Mouse (Mus musculus): ENCODE measurements around the gene Lmntd1. TPM values are rescaled to one million over a fixed set of nuclear protein-coding genes. Genes with fewer than 3 reads are reported as not detected.

Gene Lmntd1
- polyA plus RNA-seq, 1 experiment from 2014 or later = 0.19 TPM

DNA sequence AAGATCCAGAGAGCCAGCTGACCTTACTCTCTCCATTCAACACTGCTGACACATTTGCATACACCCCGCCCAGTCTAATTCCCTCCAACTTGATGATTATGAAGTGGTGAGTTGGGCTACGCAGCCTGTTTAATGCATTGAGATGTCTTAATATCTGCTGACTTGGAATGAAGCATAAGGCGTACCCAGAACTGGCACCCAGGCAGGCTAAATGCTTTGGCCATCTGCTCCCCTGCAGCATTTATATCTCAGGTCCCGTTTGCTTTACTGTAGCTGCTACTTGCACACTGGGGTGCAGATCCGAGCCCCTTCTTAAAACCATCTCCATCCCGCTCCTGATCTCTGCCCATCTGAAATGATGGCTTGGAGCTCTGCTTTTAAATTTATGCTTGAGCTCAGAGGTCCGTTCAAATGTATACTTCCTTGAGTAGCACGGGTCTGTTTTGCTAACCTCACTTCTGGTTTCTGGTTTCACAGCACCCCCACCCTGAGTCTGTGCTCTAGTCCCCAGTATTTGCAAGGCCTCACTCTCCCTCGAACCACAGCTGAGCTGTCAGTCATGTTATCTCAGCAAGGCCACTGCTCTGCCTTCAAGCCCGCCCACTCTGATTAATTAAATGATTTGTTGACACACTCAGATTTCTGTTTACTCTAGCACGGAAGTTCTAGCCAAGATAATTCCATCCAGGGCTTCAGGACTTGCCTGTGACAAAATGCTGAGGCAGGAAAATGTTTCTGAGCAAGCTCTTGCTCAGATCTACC lies 15.1 kb downstream of the Lmntd1 start:
- Histone ChIP-seq H3K27ac (ENCODE audit: low read length) (peak overlapping the region; percentile 34; the same call in 1 of the 2 replicates), H3K9ac (replicated peaks; ENCODE audit: low read depth, low read length) (no peak overlapping the region), H3K27me3 (ENCODE audit: control insufficient read depth, insufficient read depth, low read length) (no peaks in the 10 kb centered on the region), H3K9me3 (ENCODE audit: control insufficient read depth, low read depth, low read length) (no peaks in the 10 kb centered on the region), H3K4me2 (replicated peaks; ENCODE audit: low read depth, low read length) (no peak overlapping the region), H3K4me3 (ENCODE audit: low read depth, low read length) (no peak overlapping the region), H3K4me1 (ENCODE audit: control insufficient read depth, insufficient read depth, low read length) (peaks cover 11% of the 10 kb centered on the region; the same call in 1 of the 2 replicates), H3K36me3 (ENCODE audit: control insufficient read depth, insufficient read depth, low read length) (no peaks in the 10 kb centered on the region)
- ATAC-seq (ENCODE audit: insufficient number of reproducible peaks, insufficient read depth, low FRiP score, low read depth) = peak; percentile 84
- WGBS = 41% methylated on average over 11 of the region's 11 CpGs

GRCm38 (mm10) chr6:145595905-145596304 lies 18.2 kb downstream of the Lmntd1 start:
- H3K4me3 ChIP-seq (ENCODE audit: low read depth, low read length) = no peak overlapping the region
- H3K9me3 ChIP-seq (ENCODE audit: control insufficient read depth, low read depth, low read length) = no peaks in the 10 kb centered on the region
- no peak overlapping the region for H3K4me2 ChIP-seq (replicated peaks; ENCODE audit: low read depth, low read length)
- no peaks in the 10 kb centered on the region for H3K27me3 ChIP-seq (ENCODE audit: control insufficient read depth, insufficient read depth, low read length)
- ATAC-seq (ENCODE audit: insufficient number of reproducible peaks, insufficient read depth, low FRiP score, low read depth) = peak; percentile 43; the same call in 1 of the 2 replicates
- 48% methylated on average over 4 of the region's 4 CpGs for WGBS
- no peak overlapping the region for H3K9ac ChIP-seq (replicated peaks; ENCODE audit: low read depth, low read length)
- peak overlapping the region; percentile 58; the same call in 1 of the 2 replicates for H3K27ac ChIP-seq (ENCODE audit: low read length)
- H3K36me3 ChIP-seq (ENCODE audit: control insufficient read depth, insufficient read depth, low read length) = no peaks in the 10 kb centered on the region
- H3K4me1 ChIP-seq (ENCODE audit: control insufficient read depth, insufficient read depth, low read length) = peaks cover 30% of the 10 kb centered on the region

DNA sequence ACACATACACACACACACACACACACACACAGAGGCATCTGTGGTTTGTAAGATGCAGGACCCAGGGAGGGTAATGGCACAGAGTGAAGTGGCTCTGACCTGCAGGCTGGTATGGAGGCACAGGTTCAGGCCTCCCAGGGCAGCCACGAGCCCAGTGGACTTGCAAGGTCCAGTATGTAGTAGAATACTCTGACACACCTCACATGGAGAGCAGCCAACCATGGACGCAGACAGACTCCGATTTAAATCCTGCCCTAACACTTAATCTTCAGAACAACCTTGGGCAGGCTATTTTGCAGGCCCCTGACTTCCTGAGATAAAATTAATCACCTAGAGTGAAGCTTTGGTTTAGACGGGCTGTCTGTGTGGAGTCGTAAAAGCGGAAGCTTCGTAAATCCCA lies 20.1 kb downstream of the Lmntd1 start:
- no peaks in the 10 kb centered on the region for H3K9me3 ChIP-seq (ENCODE audit: control insufficient read depth, low read depth, low read length)
- H3K27ac ChIP-seq (ENCODE audit: low read length) = no peak overlapping the region
- H3K36me3 ChIP-seq (ENCODE audit: control insufficient read depth, insufficient read depth, low read length) = no peaks in the 10 kb centered on the region
- no peak overlapping the region for H3K4me3 ChIP-seq (ENCODE audit: low read depth, low read length)
- H3K4me1 ChIP-seq (ENCODE audit: control insufficient read depth, insufficient read depth, low read length) = peaks cover 37% of the 10 kb centered on the region
- 37% methylated on average over 7 of the region's 7 CpGs for WGBS
- H3K9ac ChIP-seq (replicated peaks; ENCODE audit: low read depth, low read length) = no peak overlapping the region
- H3K27me3 ChIP-seq (ENCODE audit: control insufficient read depth, insufficient read depth, low read length) = no peaks in the 10 kb centered on the region
- H3K4me2 ChIP-seq (replicated peaks; ENCODE audit: low read depth, low read length) = no peak overlapping the region
- ATAC-seq (ENCODE audit: insufficient number of reproducible peaks, insufficient read depth, low FRiP score, low read depth) = no peak

- 25% methylated on average over 8 of the region's 8 CpGs for WGBS
- peak overlapping the region; percentile 69 for H3K27ac ChIP-seq (ENCODE audit: low read length)
- H3K4me2 ChIP-seq (replicated peaks; ENCODE audit: low read depth, low read length) = no peak overlapping the region
- H3K9ac ChIP-seq (replicated peaks; ENCODE audit: low read depth, low read length) = no peak overlapping the region
- no peaks in the 10 kb centered on the region for H3K9me3 ChIP-seq (ENCODE audit: control insufficient read depth, low read depth, low read length)
- no peak for ATAC-seq (ENCODE audit: insufficient number of reproducible peaks, insufficient read depth, low FRiP score, low read depth)
- H3K36me3 ChIP-seq (ENCODE audit: control insufficient read depth, insufficient read depth, low read length) = no peaks in the 10 kb centered on the region
- no peak overlapping the region for H3K4me3 ChIP-seq (ENCODE audit: low read depth, low read length)
- no peaks in the 10 kb centered on the region for H3K27me3 ChIP-seq (ENCODE audit: control insufficient read depth, insufficient read depth, low read length)
- H3K4me1 ChIP-seq (ENCODE audit: control insufficient read depth, insufficient read depth, low read length) = peaks cover 37% of the 10 kb centered on the region
Observed at GRCm38 (mm10) chr6:145592531-145592998, 21.6 kb downstream of the Lmntd1 start.

DNA sequence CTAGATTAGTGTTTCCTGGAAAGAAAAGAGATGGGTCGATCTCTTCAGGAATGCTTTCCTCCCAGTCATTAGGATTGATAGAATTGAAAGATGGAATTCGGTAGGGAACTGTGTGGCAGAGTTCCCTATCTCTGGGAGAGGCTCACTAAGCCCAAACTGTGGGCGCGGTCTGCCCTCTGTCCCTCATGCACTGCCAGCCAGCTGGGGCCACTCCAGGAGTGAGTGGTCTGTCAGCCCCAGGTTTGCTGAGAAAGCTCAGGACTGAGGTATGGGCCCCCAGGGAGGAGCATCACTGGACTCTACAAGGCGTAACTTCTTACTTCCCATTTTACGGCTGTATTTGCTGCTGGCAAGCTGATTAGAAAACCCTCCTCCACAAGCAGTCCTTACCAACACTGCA lies 22.1 kb downstream of the Lmntd1 start:
- Histone ChIP-seq H3K27me3 (ENCODE audit: control insufficient read depth, insufficient read depth, low read length) (no peaks in the 10 kb centered on the region), H3K36me3 (ENCODE audit: control insufficient read depth, insufficient read depth, low read length) (no peaks in the 10 kb centered on the region), H3K27ac (ENCODE audit: low read length) (peak overlapping the region; percentile 69), H3K4me1 (ENCODE audit: control insufficient read depth, insufficient read depth, low read length) (peaks cover 37% of the 10 kb centered on the region), H3K4me3 (ENCODE audit: low read depth, low read length) (no peak overlapping the region), H3K9ac (replicated peaks; ENCODE audit: low read depth, low read length) (no peak overlapping the region), H3K4me2 (replicated peaks; ENCODE audit: low read depth, low read length) (no peak overlapping the region), H3K9me3 (ENCODE audit: control insufficient read depth, low read depth, low read length) (no peaks in the 10 kb centered on the region)
- no peak for ATAC-seq (ENCODE audit: insufficient number of reproducible peaks, insufficient read depth, low FRiP score, low read depth)
- WGBS = 46% methylated on average over 6 of the region's 6 CpGs

DNA sequence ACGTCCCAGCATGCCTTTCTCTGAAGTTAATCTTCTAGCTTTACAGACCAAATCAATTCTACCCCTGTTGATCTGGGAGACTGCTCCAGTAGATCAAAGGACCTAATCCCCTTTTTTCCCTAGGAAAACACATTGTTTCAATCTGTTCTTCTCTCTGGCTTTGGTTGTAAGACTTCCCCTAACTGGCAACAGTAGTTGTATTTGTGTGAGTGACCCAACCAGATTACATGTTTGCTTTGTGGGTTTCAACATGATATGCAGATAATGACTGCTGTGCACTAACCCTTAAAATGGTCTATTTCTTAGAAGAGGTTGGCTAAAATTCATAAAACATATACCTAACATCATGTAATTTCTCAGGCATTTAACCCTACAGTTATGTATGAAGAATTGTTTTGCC lies 22.5 kb downstream of the Lmntd1 start:
- WGBS = 55% methylated on average over 1 of the region's 1 CpGs
- Histone ChIP-seq H3K9me3 (ENCODE audit: control insufficient read depth, low read depth, low read length) (no peaks in the 10 kb centered on the region), H3K27ac (ENCODE audit: low read length) (no peak overlapping the region), H3K4me3 (ENCODE audit: low read depth, low read length) (no peak overlapping the region), H3K27me3 (ENCODE audit: control insufficient read depth, insufficient read depth, low read length) (no peaks in the 10 kb centered on the region), H3K4me2 (replicated peaks; ENCODE audit: low read depth, low read length) (no peak overlapping the region), H3K36me3 (ENCODE audit: control insufficient read depth, insufficient read depth, low read length) (no peaks in the 10 kb centered on the region), H3K9ac (replicated peaks; ENCODE audit: low read depth, low read length) (no peak overlapping the region), H3K4me1 (ENCODE audit: control insufficient read depth, insufficient read depth, low read length) (peaks cover 37% of the 10 kb centered on the region)
- ATAC-seq (ENCODE audit: insufficient number of reproducible peaks, insufficient read depth, low FRiP score, low read depth) = no peak

DNA sequence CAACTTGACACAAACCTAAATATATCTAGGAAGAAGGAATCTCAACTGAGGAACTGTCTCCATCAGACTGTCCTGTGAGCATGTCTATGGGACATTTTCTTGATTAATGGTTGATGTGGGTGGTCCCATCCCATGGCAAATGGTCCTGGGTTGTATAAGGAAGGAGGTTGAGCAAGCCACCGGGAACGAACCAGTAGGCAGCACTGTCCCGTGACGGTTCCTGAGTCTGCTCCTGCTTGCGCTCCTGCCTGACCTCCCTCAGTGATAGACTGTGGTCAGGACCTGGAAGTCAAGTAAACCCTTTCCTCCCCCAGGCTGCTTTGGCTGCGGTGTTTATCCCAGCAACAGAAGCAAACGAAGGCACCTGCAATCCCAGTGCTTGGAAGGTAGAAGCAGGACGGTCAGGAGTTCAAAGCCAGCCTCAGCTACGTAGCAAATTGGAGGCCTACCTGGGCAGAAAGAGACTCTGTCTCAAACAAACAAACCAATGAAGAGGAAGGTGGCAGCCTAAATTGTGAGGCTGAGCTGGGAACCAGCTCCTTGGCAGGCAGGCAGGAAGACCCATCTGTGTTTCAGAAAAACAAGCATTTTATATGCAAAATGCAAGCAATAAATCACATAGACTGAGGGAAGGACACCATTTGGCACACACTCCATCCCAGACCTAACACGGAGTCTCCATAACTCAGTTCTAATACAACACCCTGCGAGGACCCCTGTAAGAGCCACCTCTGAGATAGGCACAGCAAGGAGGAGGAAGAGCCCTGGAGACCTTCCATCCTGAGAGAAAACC lies 23.4 kb downstream of the Lmntd1 start:
- H3K9ac ChIP-seq (replicated peaks; ENCODE audit: low read depth, low read length) = no peak overlapping the region
- no peak for ATAC-seq (ENCODE audit: insufficient number of reproducible peaks, insufficient read depth, low FRiP score, low read depth)
- H3K27ac ChIP-seq (ENCODE audit: low read length) = no peak overlapping the region
- no peaks in the 10 kb centered on the region for H3K36me3 ChIP-seq (ENCODE audit: control insufficient read depth, insufficient read depth, low read length)
- no peaks in the 10 kb centered on the region for H3K27me3 ChIP-seq (ENCODE audit: control insufficient read depth, insufficient read depth, low read length)
- H3K4me3 ChIP-seq (ENCODE audit: low read depth, low read length) = no peak overlapping the region
- H3K9me3 ChIP-seq (ENCODE audit: control insufficient read depth, low read depth, low read length) = no peaks in the 10 kb centered on the region
- WGBS = 60% methylated on average over 11 of the region's 11 CpGs
- no peak overlapping the region for H3K4me2 ChIP-seq (replicated peaks; ENCODE audit: low read depth, low read length)
- peaks cover 34% of the 10 kb centered on the region for H3K4me1 ChIP-seq (ENCODE audit: control insufficient read depth, insufficient read depth, low read length)

GRCm38 (mm10) chr6:145585052-145585973 lies 28.8 kb downstream of the Lmntd1 start:
- Histone ChIP-seq H3K9me3 (ENCODE audit: control insufficient read depth, low read depth, low read length) (no peaks in the 10 kb centered on the region), H3K4me3 (ENCODE audit: low read depth, low read length) (no peak overlapping the region), H3K36me3 (ENCODE audit: control insufficient read depth, insufficient read depth, low read length) (no peaks in the 10 kb centered on the region), H3K9ac (replicated peaks; ENCODE audit: low read depth, low read length) (no peak overlapping the region), H3K4me1 (ENCODE audit: control insufficient read depth, insufficient read depth, low read length) (0 out of 2 replicates have a peak, but pooled peaks cover 1% of the 10 kb centered on the region), H3K27me3 (ENCODE audit: control insufficient read depth, insufficient read depth, low read length) (no peaks in the 10 kb centered on the region), H3K4me2 (replicated peaks; ENCODE audit: low read depth, low read length) (no peak overlapping the region), H3K27ac (ENCODE audit: low read length) (no peak overlapping the region)
- 84% methylated on average over 21 of the region's 21 CpGs for WGBS
- no peak for ATAC-seq (ENCODE audit: insufficient number of reproducible peaks, insufficient read depth, low FRiP score, low read depth)
